Mouse (Mus musculus) kidney, postnatal 4 days (tissue): ENCODE measurements around the gene Gm5788.
"Not testable (repeated sequence)": the region's sequence is repeated elsewhere in the genome, so short reads cannot be mapped to it uniquely, and the experiment has no call there.

Experiments
- DNase-seq, 2 experiments: peaks; one replicate each; pipeline ENCODE4 v3.0.0; 2021; ENCODE audit warnings: mixed read lengths in 2 of 2

Gm5788 gene

DNA sequence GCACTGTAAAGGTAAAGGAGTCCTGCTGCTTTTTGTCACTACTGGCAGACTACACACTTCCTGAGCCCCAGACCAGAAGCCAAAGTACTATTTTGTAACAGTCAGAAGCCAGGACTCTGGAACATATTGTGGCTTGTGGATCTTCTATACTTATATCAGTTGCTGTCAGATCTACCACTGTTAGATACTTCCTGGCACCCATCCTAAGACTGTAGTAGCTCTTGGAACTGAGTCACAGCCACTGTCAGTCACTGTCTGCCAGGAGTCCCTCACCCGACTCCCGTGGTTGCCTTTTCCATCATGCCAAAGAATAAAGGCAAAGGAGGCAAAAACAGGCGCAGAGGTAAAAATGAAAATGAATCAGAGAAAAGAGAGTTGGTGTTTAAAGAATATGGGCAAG lies at the start of gene Gm5788:
TSS of gene Gm5788 (plus strand) at position 301 of the 400 bp plus-strand sequence.
- not testable (repeated sequence) for DNase-seq

DNA sequence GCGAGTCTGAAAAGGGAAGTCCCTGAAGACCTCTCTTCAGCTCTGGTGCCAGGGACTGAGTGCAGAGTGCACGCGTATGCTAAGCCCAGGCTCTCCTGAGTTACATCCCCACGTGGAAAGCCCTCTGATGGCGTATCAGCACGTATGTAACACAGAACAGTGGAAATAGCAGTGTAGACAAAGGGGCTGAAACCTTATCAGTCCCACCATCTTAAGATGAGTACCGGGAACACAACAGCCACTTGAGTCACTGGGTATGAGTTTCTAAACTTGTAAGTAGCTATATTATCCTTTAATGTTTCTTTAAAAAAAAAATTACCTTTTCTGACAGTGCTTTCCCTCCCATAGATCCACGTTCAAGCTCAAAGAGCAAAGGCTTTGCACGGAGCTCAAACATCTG lies 45.1 kb upstream of the Gm5788 start:
- no peak for DNase-seq

GRCm38 (mm10) chr12:87464678-87465297 lies 29.7 kb upstream of the Gm5788 start:
- DNase-seq: no peak

GRCm38 (mm10) chr12:87470263-87471136 lies 24.0 kb upstream of the Gm5788 start:
- DNase-seq: no peak

GRCm38 (mm10) chr12:87471421-87471963 lies 23.0 kb upstream of the Gm5788 start:
- DNase-seq: no peak

GRCm38 (mm10) chr12:87471964-87472786 lies 22.3 kb upstream of the Gm5788 start, which contains the start of gene Snw1:
Snw1 (minus strand) TSS chr12:87472274.
- DNase-seq: peak; percentile 93 to 96

DNA sequence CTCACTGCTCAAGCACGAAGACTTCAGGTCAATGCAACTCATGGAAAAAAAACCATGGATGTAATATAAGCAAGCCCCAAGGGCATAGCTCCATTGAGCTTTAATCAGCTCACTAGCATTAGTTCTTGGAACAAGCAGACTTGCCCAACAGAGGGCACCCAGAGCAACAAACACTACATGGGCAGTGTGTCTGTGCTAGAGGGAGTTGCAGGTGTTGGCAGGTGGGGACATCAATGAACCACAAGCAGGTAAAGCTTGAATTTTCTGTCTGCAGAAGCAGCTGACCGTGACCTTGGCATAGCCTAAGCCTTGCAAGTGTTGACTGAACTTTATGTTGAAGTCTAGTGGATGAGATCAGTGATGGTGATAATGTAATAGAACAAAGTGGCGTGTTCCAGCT lies 19.8 kb upstream of the Gm5788 start:
- DNase-seq: no peak

DNA sequence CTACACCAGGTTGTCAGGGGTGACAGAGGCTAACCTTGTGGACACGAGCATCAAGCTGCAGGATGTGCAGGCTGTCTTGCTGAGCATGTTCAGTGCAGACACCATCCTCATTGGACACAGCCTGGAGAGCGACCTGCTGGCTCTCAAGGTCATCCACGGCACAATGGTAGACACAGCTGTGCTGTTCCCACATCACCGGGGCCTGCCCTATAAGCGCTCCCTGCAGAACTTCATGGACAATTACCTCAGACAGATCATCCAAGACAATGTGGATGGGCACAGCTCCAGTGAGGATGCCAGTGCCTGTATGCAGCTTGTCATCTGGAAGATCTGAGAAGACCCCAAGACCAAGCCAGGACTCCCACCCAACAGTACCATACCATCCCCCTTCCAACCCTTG lies 12.0 kb upstream of the Gm5788 start:
- DNase-seq: not testable (repeated sequence)

- not testable (repeated sequence) for DNase-seq
Observed at GRCm38 (mm10) chr12:87488683-87489082, 5.8 kb upstream of the Gm5788 start.

DNA sequence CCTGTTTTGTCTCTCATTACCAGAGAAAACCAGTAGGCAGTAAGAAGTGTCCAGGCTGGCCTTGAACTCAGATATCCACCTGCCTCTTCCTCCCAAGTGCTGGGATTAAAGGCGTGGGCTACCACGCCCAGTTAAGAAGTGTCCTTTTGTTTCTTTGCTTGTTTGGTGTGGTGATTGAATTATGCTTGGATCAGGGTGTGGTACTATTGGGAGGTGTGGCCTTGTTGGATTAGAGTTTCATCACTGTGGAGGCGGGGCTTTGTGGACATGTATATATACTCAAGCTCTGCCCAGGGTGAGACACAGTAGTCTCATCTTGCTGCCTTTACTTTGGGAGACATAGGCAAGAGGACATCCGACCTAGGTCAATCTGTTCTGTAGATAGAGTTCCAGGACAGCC lies 19.5 kb downstream of the Gm5788 start, which contains the start of gene Gm8300:
TSS of gene Gm8300 (plus strand) at position 301 of the 400 bp plus-strand sequence.
- DNase-seq: not testable (repeated sequence)

DNA sequence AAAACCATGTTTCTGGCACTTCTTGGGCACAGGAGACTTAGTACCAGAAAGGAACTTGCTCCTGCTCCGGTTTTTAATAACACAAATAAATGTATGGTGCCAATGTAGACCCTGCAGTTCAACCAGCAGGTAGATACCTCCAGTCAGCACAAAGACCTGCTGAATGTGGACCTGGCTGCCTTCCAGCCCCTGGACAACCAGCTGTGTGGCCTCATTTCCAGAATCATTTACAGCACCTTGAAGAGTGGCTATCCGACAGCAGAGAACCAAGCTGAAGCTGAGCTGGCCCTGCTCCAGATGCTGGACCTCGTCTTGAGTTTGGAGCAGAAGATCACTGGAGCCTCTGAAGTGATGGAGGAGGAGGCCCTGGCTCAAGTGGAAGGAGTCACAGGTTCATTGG lies 25.1 kb downstream of the Gm5788 start:
- DNase-seq: peak; percentile 1 to 2

GRCm38 (mm10) chr12:87543927-87544326 lies 49.4 kb downstream of the Gm5788 start:
- DNase-seq: no peak
